Mouse (Mus musculus) B cell, adult 2 months (primary cell): ENCODE measurements around the gene Exo5.

Experiments
- DNase-seq, 2 experiments: peaks; one replicate each; pipeline ENCODE4 v3.0.0; 2022

Exo5 gene

DNA sequence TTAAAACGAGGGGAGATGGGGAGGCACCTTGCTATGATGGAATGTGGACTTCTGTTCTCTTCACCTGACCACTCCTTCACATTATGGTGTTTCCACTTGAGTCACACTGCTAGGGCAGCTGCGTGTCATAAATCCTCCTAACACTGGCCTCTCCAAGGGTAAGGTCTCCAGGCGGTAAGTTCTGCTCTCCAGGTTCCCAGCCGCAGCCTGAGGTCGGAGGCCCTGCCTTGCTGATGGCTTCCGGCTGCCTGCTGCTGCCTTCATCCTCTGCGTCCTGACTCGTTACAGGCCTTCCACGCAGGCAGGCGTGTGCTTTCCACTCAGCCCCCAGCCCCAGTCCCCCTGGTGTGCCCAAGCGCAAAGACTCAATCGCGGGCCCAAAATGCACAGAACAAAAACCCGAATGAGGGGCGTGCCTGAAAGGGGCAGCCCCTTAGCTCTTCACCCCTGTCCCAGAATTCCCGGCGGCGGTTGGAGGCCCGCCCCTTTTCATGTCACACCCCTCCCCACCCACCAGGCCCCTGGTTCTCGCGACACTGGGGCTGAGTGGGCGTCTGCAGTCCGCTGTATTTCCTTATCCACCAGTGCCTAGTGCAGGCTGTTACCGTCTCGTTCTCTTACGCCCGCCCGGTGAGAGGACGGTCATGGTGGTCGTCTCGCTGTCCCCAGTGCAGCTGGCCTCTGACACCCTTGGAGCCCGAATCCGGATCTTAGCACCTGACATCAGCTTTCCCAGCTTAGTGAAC, at the start of gene Exo5:
Exo5 (minus strand) TSS at position 464 of the 746 bp plus-strand sequence.
- peak; percentile 95 to 96 for DNase-seq

DNA sequence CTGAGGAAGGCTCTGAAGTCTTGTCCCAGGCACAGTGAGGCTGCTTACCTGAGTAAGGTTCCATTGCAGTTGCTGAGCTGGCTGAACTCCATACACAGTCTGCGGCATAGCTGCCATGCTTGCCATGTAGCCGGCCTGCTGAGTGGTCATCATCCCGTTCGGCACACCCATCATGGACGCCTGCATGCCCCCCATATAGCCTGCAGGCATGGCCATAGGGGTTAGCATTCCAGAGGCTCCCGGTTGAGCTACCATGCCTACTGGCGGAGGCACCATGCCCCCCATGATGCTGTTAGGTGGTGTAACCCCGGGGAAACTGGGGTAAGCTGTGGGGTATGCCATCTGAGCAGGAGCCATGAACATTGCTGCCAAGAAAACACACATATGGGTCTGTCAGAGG, 47.0 kb upstream of the Exo5 start:
- DNase-seq: no peak

DNA sequence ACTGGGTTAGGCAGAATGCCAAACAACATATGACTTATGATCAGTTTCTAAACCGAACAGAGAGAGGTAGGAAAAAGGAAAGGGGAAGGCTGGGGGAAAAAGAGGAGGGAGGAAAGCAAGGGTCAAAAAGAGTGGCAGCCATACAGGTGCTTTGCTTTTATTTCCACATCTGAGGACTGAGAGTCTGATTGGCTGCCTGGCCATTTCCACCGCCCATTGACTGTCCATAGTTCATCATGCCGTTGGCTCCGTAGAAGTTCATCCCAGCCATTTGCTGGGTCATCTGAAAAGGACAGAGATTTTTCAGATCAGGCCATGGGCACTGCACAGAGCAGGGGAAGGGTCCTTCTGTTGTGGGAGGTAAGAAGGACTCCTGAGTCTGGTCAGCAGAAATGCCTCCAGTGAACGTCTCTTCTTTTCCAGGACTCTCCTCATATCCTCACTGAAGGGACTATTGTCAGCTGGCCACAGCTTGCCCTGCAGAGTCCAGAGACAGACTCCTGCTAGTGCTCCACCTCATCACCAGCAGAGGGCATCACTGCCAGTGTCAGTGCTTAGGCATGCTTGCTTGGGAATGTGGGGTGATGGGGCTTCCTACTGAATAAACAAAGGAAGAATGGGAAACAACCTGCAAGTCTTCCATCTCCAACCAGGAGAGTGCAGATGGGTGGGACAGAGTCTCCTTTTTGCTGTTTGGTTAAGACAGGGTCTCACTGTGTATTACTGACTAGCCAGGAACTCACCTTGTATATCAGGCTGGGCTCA, 44.7 kb upstream of the Exo5 start:
- DNase-seq: peak; percentile 43 to 48

DNA sequence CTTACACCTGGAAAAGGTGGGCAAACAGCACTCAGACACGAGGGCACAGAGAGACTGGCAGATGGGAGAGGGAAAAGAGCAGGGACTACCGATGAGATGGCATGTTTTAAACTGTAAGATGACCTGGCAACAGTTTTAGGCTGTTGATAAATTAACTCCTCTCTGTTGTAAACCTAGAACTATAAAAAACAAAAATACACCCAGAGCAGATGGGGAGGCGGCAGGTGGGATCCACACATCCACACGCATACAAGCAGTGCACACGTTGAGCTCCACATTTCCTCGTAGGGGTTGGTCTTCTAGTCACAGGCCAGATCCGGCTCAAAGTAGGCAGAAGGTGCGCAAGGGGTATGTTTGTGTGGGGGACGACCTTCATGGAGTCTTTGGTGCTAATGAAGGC, 43.7 kb upstream of the Exo5 start:
- no peak for DNase-seq

DNA sequence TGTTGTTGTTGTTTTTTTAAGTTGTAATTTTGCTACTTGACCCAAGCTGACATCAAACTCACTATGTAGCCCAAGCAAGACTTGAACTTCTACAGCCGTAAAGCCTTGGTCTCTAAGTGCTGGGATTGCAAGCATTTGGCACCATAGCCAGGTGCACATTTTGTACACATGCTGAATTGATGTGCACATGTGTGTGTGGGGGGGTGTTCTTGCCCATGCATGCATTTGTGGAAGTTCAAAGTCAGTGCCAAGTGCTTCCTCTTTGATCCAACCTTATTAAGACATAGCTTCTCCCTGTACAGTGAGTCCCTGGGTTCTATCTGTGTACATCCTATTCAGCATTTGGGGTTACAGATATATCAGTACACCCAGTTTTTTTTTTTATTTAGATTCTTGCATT, 30.8 kb upstream of the Exo5 start:
- DNase-seq: peak; percentile 35 to 46

DNA sequence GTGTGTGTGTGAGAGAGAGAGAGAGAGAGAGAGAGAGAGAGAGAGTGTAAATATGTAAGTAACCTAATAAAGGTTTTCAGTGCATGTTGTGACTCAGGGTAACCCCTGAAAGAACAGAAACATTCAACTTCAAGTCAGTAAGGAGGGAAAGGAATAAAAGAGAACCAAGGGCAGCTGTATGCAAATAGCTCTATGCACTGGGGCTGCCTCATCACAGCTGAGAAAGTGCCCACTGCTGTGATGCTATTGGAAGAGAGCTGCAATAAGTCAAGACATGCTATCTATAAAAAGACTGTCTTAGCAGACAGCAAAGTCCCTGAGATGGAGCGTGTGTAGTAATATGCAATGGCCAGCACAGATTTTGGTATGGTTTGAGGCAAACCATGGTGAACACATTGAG, 28.9 kb upstream of the Exo5 start:
- peak; percentile 41 to 47 for DNase-seq

DNA sequence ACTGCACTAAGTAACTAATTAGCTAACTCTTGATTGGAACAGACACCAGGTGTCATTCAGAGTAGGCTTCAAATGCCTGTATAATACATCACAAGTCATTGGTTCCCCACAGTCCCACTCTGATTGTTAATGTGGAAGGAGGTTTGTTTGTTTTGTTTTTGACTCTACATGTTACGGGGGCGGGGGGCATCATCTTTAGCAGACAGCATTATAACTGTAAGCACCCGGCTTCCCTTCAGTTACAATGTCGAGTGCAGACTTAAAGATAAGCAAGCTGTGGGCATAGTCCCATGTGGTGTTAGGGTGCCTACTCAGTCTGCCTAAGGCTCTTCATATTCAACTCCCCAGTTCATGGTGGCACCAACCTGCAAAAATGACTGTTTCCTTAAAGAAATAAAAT, 28.2 kb upstream of the Exo5 start:
- DNase-seq: no peak

DNA sequence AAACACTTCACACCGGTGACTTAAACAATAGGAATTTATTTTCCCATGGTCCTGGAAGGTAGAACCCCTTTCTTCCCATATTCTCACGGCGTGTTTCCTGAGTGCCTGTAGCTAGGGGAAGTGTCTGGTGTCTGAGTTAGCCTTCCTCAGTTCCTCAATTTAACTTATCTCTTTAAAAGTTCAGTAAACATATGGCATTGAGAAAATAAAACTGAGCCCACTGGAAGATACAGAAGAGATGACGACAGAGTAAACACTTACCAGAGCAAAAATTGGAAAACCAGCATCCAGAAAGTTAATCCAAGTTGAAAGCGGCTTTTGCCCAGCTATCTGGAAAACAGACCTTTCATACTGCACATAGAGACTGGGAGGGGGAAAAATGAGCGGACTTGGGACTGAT, 27.3 kb upstream of the Exo5 start:
- peak; percentile 43 to 45 for DNase-seq

DNA sequence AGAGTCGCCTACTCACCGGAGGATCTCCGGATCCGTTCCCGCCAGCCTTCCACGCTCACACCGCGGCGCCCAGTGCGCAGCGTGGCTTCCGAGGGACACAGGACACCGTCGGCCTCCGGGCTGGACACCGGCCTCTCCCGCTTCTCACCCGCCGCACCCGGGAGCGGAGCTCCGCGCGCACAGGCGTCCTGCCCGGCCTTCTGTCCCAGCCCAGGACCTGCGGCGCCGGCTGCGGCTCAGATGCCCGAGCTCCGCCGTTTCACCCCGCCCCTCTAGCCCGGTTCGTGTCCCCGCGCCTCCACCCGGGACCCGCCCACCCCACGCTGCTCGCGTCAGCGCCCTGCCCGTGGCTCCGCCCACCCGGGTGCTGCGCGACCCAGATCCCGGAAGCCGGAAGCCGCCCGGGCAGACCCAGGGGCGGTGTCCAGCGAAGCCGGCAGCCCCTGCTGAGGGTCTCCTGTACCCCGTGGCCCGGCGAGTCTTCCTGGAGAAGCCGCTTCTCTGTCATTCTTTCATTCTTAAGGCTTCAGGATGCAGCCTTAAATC, 26.7 kb upstream of the Exo5 start, which contains the start of gene Zfp69:
Zfp69 (minus strand) TSS at position 272 of the 546 bp plus-strand sequence.
- peak; percentile 90 to 91 for DNase-seq

DNA sequence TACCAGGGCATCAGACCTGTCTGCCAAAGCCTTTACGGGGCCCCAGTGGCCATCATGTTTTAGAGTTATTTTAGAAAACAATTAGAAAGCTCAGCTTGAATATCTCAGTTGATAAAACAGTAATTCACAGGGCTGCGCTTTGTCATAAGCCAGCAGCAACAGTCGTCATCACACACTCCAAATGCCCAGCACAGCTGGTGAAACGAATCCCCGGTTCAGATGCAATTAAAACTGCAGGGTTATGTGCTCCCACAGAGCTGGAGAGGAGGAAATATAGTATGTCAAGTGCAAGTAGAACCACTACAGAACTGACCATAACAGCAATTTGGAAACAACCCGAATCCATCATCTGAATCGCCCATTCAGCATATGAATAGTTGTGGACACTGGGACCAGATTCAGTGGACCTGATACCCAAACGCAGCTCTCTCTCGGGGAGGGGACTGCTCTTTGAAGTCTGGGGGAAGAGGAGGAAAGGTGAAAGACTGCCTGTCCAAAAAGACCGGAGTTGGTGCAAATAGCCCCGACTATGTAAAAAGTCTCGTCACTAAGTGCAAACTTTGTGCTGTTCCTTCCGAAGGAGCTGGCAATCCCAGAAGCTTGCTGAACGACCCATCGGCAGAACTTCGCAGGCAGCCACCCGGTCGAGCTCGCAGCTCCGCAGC, 26.1 kb upstream of the Exo5 start:
- peak in 1 of 2 experiments; percentile 32 for DNase-seq

DNA sequence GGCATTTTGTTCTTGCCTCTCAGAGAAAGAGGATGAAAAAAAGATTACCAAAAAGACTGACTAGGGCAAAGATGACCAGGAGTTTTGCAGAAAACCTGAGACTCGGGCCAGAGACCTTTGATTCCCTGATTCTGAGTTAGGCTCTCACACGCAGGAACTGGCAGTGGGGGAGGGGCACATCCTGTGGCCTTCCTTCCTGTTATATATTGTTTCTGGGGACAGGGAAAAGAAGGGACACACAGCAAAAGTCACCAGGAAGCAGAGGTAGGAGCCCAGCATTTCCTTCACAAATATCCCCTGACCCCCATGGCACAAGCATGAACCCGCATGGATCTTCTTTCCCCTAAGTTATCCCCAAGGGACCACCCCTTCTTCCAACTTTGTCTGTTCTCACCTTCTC, 24.1 kb upstream of the Exo5 start:
- no peak for DNase-seq

DNA sequence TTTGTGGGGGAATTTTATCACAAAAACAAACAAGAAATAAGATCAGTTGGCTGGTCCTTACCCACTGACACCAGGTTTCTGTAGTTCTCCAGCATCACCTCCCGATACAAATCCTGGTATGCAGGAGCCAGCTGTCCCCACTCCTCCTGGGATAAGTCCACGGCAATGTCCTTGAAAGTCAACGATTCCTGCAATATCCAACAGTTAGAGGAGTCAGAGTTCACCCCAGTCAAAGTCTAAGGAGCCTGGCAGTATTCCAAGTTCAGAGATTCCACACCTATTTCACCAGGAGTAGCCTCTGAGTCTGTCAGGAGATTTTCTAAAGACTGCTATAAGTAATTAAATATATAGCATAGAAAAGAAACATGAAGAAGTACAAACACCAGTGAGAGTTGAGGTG, 10.2 kb upstream of the Exo5 start:
- no peak for DNase-seq

DNA sequence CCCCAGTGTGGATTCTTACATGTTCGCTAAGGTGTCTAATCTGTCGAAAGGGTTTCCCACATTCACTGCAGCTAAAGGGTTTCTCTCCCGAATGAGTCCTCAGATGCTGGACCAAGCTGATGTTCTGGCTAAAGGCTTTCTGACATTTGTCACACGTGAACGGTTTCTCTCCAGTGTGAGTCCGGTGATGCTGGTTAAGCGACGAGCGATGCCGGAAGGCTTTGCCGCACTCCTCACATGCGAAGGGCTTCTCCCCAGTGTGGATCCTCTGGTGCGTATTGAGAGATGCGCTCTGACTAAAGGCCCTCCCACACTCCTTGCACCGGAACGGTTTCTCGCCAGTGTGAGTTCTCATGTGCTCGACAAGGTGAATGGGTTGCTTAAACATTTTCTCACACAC, 5.9 kb upstream of the Exo5 start:
- DNase-seq: no peak

DNA sequence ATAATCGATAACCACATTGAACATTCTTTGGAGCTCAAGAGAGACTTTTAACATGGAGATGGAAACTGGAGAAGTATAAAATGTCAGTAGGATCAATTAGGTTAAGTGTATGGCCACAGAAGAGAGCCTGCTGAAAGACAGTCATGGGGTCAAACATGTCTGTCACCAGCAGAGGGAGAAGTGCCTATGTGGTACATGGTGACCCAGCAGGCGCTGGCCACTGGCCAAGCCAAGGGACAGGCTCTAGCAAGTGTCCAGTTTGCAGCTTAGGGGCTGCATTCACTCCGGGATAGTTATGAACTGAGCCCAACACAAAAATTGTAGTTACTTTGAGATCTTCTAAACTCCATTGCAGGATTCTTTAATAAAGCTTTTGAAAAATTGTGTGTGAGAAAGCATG, 3.9 kb upstream of the Exo5 start:
- DNase-seq: no peak

DNA sequence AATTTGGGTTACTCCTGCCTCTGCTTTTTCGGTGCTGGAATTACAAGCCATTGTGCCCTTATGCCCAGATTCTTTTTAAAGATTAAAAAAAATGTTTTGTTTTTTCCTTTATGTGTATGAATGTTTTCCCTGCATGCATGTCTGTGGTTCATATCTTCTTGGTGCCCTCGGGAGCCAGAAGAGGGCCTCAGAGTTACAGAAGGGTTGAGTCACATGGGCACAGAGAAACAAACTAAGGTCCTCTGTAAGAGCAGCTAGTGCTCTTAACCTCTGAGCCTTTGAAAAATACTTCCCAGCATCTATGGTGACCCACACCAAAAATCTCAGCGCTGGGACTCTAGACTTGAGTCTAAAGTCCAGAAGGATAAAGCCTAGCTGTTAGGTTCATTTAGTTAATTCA, 569 bp upstream of the Exo5 start:
- peak; percentile 54 to 61 for DNase-seq

DNA sequence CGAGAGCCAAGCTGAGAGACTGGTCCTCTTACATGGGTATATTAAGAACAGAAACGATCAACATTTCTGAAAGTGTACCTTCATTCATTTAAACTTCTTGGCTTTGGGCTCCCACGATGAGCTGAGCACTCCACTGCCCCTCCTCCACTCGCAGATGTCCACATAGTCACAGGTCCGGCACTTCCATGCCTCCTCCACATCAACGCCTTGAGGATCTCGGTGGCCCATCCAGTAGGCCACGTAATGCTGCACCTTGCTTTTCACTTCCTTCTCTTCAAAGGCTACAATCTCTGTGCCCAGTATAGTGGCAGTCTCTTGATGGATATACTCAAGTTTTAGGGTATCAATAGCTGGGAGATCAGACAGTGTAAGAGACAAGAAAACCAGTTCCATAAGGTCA, 3.4 kb downstream of the Exo5 start:
- DNase-seq: no peak

DNA sequence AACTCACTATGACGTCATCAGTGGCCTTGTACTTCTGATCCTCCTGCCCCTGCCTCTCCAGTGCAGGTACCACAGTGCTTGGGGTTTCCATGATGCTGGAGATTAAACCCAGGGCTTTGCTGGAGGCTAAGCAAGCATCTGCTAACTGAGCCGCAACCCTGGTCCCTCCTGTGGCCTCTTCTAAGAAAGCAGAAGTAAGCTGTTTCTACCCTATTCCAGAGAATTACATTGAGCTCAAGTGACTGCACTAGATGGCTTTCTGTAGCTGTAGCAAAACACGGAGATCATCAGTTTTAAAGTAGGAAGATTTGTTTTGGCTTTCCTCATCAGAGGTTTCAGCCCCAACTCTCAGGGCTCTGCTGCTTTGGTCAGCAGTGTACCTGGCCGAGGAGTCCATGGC, 10.3 kb downstream of the Exo5 start:
- peak; percentile 60 to 61 for DNase-seq

DNA sequence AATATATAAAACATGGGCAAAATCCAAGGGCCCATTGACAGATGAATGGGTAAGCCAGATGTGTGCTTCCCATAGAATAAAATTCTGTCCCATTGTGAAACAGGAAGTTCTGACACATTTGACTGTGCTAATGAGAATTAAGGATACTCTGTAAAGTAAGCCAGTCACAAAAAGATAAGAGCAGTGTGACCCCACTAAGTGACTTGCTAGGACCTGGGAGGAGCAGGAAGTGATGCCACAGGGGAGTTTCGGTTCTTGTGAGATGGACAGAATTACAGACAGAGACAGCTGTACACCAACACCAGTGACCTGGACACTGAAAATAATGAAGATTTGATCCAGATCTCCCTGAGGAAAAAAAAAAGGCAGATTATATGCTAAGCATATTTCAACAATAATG, 11.0 kb downstream of the Exo5 start:
- DNase-seq: peak; percentile 25 to 38

DNA sequence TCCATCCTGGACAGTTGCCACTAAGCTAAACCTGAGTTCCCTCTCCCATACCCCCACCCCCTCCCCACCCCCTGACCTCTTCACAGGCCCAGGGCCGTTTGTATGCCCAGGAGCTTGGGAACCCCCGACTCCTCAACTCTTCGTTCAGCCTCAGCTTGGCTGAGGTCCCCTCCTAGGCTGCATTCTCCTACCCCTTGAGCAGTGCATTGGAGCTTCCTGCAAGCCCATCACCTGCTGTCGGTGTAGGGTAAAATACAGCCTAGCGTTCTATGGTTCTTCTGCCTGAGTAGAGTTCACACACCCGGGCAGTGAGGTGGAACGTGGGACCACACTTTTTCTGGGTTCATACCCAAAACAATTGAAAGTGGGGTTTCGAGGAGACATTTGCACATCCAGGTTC, 11.4 kb downstream of the Exo5 start:
- DNase-seq: peak in 1 of 2 experiments; percentile 12

DNA sequence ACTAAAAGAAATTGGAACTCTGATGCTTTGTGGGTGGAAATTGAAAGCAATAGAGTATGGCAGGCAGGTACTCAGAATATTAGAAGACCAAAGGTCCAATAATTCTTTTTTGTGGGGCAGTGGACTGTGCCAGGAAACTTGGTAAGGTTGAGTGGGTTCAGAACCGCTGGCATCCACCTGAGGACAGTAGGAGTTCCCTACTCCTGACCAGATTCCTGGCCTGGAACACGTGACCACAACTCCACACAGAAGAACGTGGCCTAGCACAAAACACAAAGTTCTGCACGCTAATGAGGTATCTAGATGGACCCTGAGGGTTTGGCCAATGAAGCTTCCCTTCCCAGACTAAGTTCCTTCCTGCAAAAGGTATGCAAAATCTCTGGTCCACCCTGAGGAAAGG, 12.0 kb downstream of the Exo5 start:
- no peak for DNase-seq

DNA sequence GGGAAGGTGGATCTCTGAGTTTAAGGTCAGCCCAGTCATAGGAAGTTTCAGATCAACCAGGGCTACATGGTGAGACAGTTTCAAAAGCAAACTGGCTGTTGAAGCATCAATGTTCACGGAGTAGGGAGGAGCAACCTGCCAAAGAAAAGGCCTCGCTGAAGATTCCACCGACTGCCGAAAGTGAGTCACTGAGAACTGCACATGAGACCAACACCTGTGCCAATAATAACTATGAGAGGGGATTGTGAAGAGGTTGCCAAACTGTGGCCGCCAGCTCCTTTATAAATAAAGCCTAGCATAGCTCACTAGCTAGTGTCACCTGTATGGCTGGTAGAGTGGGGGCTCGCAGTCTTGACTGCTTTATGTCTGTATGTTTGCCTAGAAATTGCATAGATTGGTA, 13.7 kb downstream of the Exo5 start:
- no peak for DNase-seq

DNA sequence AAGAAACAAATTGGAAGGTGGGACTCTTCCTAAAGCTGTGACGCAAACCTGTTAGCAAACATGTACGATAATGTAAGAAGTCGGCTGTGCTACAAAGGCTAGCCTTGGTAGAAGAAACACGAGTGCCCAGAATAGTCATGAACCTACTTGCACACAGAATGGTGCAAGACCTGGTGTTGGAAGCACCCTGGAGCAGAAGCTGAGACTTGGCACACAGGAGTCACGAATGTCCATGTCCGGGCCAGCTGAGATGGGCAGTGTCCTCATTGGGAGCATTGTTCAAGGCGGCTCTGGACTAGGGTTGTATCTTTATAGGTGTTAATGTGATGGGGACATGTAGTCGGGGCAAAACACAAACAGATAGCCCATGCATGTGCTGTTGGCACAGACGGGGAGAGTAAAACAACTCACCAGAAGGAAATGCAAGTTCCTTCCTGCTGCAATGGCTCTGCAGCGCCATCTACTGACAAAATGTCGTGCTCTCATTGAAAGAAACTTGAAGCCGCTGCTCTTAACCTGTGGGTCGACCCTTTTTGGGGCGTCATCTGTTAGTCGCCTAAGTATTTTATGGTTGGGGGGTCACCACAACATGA, 15.2 kb downstream of the Exo5 start:
- DNase-seq: peak; percentile 69 to 71

DNA sequence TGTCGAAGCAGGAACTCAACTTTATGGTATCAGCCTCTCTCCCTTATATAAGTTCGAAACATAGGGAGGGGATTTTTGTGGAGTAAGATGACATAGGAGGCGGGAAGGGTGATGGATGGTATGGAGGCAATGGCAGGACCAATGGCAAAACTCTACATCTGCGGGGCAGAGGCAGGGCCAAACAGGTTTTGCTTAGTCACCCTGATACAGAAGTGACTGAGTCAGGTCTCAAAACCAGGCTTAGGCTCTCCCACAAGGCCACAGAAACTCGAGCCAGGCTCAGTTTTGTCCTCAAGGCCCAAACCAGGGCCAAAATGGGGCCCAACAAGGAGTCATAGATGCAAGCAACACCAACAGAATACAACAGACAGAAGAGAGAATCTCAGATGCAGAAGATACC, 19.2 kb downstream of the Exo5 start:
- DNase-seq: no peak
